In genomic region chr12:80843651-80844444, GRCm38 (mm10) we compare ENCODE assay signal across 10 mouse cellular contexts. TPM values are rescaled to one million over a fixed set of nuclear protein-coding genes. Genes with fewer than 3 reads are reported as not detected.
DNase-seq lines count a peak whose midpoint lies in the region; ATAC-seq and TF ChIP-seq lines count a peak whose summit lies in the region.
"Had no signal": no experiment of that assay in that cellular context is flagged by ENCODE, and none has a peak within 500 bp of the region (broad histone marks: within the 10 kb centered on the region; RNA-seq: fewer than 3 reads in every experiment).

No protein-coding gene starts in this region.

- ATAC-seq in embryonic facial prominence, embryonic 15.5 days (ENCODE audit: insufficient number of reproducible peaks, low FRiP score, low TSS enrichment, low read depth): no peak
- no peak for ATAC-seq in midbrain, embryonic 12.5 days (ENCODE audit: low FRiP score, low read depth)

- peak overlapping the region; percentile 63 for H3K27ac ChIP-seq in embryonic facial prominence, embryonic 15.5 days (replicated peaks)
- H3K27ac ChIP-seq in kidney, adult 2 months (ENCODE audit: insufficient read depth, low read depth, low read length): peak overlapping the region; percentile 75
- peak overlapping the region; percentile 30 for H3K27ac ChIP-seq in midbrain, embryonic 12.5 days (replicated peaks)
- H3K27ac ChIP-seq: liver, embryonic 14.5 days had no signal

- no peak for TF ChIP-seq CTCF in kidney, adult 2 months (conservative IDR thresholded peaks at IDR 0.05; ENCODE audit: insufficient read depth, insufficient read length, low read depth, low read length)

- no peak overlapping the region for H3K4me2 ChIP-seq in embryonic facial prominence, embryonic 15.5 days (replicated peaks)
- no peak overlapping the region for H3K4me2 ChIP-seq in midbrain, embryonic 12.5 days (replicated peaks)

- no peaks in the 10 kb centered on the region for H3K36me3 ChIP-seq in embryonic facial prominence, embryonic 15.5 days
- H3K36me3 ChIP-seq in kidney, adult 2 months (ENCODE audit: control insufficient read depth, insufficient read depth, low read length): no peaks in the 10 kb centered on the region
- H3K36me3 ChIP-seq in midbrain, embryonic 12.5 days: no peaks in the 10 kb centered on the region

- no peak overlapping the region for H3K4me3 ChIP-seq in embryonic facial prominence, embryonic 15.5 days (replicated peaks)
- no peak overlapping the region for H3K4me3 ChIP-seq in kidney, adult 2 months (ENCODE audit: insufficient read depth, low read depth, low read length)
- H3K4me3 ChIP-seq in midbrain, embryonic 12.5 days: no peak overlapping the region

- H3K9ac ChIP-seq in embryonic facial prominence, embryonic 15.5 days: no peak overlapping the region
- no peak overlapping the region for H3K9ac ChIP-seq in midbrain, embryonic 12.5 days (replicated peaks)
- H3K9ac ChIP-seq: liver, embryonic 14.5 days had no signal

- no peaks in the 10 kb centered on the region for H3K27me3 ChIP-seq in embryonic facial prominence, embryonic 15.5 days
- no peaks in the 10 kb centered on the region for H3K27me3 ChIP-seq in kidney, adult 2 months (replicated peaks; ENCODE audit: control insufficient read depth, insufficient read depth, low read length)
- H3K27me3 ChIP-seq in midbrain, embryonic 12.5 days: no peaks in the 10 kb centered on the region

- no peaks in the 10 kb centered on the region for H3K9me3 ChIP-seq in embryonic facial prominence, embryonic 15.5 days (replicated peaks)
- H3K9me3 ChIP-seq in midbrain, embryonic 12.5 days: no peaks in the 10 kb centered on the region
- H3K9me3 ChIP-seq: G1E had no signal

- intact Hi-C loops in gastrocnemius, postnatal 36 days (cut with DNase I): no loop called here

- peak; percentile 22 for DNase-seq in gastrocnemius, postnatal 25 days
- no peak for DNase-seq in gastrocnemius, postnatal 36 days
- DNase-seq in kidney, adult 2 months: peak; percentile 80
- no peak for DNase-seq in testis, postnatal 14 days (ENCODE audit: low spot score)
- DNase-seq in left cerebral cortex, adult 18-20 months (ENCODE audit: low spot score in 2 of 2): no peak
- DNase-seq in embryo, embryonic 9.5 days (ENCODE audit: extremely low spot score): no peak

- 60% methylated on average over 4 of the region's 4 CpGs for WGBS in embryonic facial prominence, embryonic 15.5 days
- WGBS in kidney, adult 2 months: 21% methylated on average over 4 of the region's 4 CpGs
- WGBS in midbrain, embryonic 12.5 days: 80% methylated on average over 4 of the region's 4 CpGs

- peaks cover 28% of the 10 kb centered on the region for H3K4me1 ChIP-seq in embryonic facial prominence, embryonic 15.5 days
- H3K4me1 ChIP-seq in kidney, adult 2 months (ENCODE audit: control insufficient read depth, insufficient read depth, low read length): peaks cover 39% of the 10 kb centered on the region
- H3K4me1 ChIP-seq in midbrain, embryonic 12.5 days: peaks cover 23% of the 10 kb centered on the region

- no peak for TF ChIP-seq POLR2A in kidney, adult 2 months (IDR thresholded peaks at IDR 0.05; ENCODE audit: low read depth, low read length)

RNA-seq across cellular contexts. Expression of gene Susd6, which starts 53.5 kb away (rescaled TPM):
- total RNA-seq in gastrocnemius, postnatal 25 days (2021): 10 to 100 TPM; 26.7 to 28.1 TPM
- 10 to 100 TPM; 29.6 to 30.3 TPM for total RNA-seq in gastrocnemius, postnatal 36 days (2021)
- 18.5 and 18.6 TPM in 2 replicates for polyA plus RNA-seq in embryonic facial prominence, embryonic 15.5 days (2015; fragmentation: Nextera tagmentation; extraction: Ambion mirVana)
- 65.5 and 80.0 TPM in 2 replicates for polyA plus RNA-seq in kidney, adult 2 months (2012; rRNA removed)
- polyA plus RNA-seq in midbrain, embryonic 12.5 days (2016; fragmentation: Nextera tagmentation; extraction: Ambion mirVana): 22.3 and 23.5 TPM in 2 replicates
- 10 to 100 TPM; 34.8 to 35.7 TPM for total RNA-seq in left cerebral cortex, adult 18-20 months (2021)

Comparison
In these comparisons a context has a peak if more than half of its experiments do, and no peak if none do; other contexts are left out.
1. DNase-seq: peak in gastrocnemius, postnatal 25 days (single experiment) and kidney, adult 2 months (single experiment); none in gastrocnemius, postnatal 36 days (0 of 2), testis, postnatal 14 days (single experiment), left cerebral cortex, adult 18-20 months (0 of 2) and embryo, embryonic 9.5 days (single experiment).
2. Peak in every context shown above with its lines, with median percentiles within 50 percentile points of each other: H3K27ac ChIP-seq.